Mouse (Mus musculus): ENCODE data around the gene Zfp57. TPM values are rescaled to one million over a fixed set of nuclear protein-coding genes. Genes with fewer than 3 reads are reported as not detected.

The Zfp57 gene
- polyA plus RNA-seq, 1 experiment from 2014 or later: 208 TPM

- Histone ChIP-seq H3K9me3 (replicated peaks) (no peaks in the 10 kb centered on the region), H3K4me2 (replicated peaks) (peak overlapping the region; percentile 69), H3K27me3 (peaks cover 6% of the 10 kb centered on the region), H3K9ac (peak overlapping the region; percentile 81), H3K27ac (peak overlapping the region; percentile 58), H3K36me3 (peaks cover 15% of the 10 kb centered on the region), H3K4me1 (peaks cover 49% of the 10 kb centered on the region), H3K4me3 (peak overlapping the region; percentile 55)
- WGBS: 2% methylated on average over 39 of the region's 39 CpGs
- peak; percentile 10 for ATAC-seq (ENCODE audit: low FRiP score)
These were observed 48.8 kb downstream of the Zfp57 start for GRCm38 (mm10) chr17:37049570-37050310.

GRCm38 (mm10) chr17:37050399-37050798 lies 49.4 kb downstream of the Zfp57 start:
- H3K4me1 ChIP-seq: peaks cover 49% of the 10 kb centered on the region
- H3K4me2 ChIP-seq (replicated peaks): peak overlapping the region; percentile 69
- no peaks in the 10 kb centered on the region for H3K9me3 ChIP-seq (replicated peaks)
- ATAC-seq (ENCODE audit: low FRiP score): peak; percentile 69
- peak overlapping the region; percentile 81 for H3K9ac ChIP-seq
- peak overlapping the region; percentile 58 for H3K27ac ChIP-seq
- 0% methylated on average over 22 of the region's 22 CpGs for WGBS
- H3K27me3 ChIP-seq: peaks cover 6% of the 10 kb centered on the region
- H3K36me3 ChIP-seq: peaks cover 22% of the 10 kb centered on the region
- H3K4me3 ChIP-seq: peak overlapping the region; percentile 55

GRCm38 (mm10) chr17:37050876-37051275 lies 49.9 kb downstream of the Zfp57 start:
- Histone ChIP-seq H3K36me3 (peaks cover 27% of the 10 kb centered on the region), H3K4me3 (peak overlapping the region; percentile 55), H3K9ac (peak overlapping the region; percentile 81), H3K9me3 (replicated peaks) (no peaks in the 10 kb centered on the region), H3K4me1 (peaks cover 49% of the 10 kb centered on the region), H3K4me2 (replicated peaks) (peak overlapping the region; percentile 69), H3K27ac (peak overlapping the region; percentile 24), H3K27me3 (peaks cover 6% of the 10 kb centered on the region)
- ATAC-seq (ENCODE audit: low FRiP score): peak; percentile 47
- WGBS: 3% methylated on average over 27 of the region's 27 CpGs

GRCm38 (mm10) chr17:37051745-37052144 lies 50.8 kb downstream of the Zfp57 start:
- H3K4me3 ChIP-seq: peak overlapping the region; percentile 55; the same call in 1 of the 2 replicates
- 41% methylated on average over 4 of the region's 4 CpGs for WGBS
- peaks cover 50% of the 10 kb centered on the region for H3K4me1 ChIP-seq

GRCm38 (mm10) chr17:37056957-37057356 lies 56.0 kb downstream of the Zfp57 start:
- WGBS: 84% methylated on average over 6 of the region's 6 CpGs
- H3K27me3 ChIP-seq: no peaks in the 10 kb centered on the region
- H3K27ac ChIP-seq: no peak overlapping the region
- no peak overlapping the region for H3K4me2 ChIP-seq (replicated peaks)
- H3K4me1 ChIP-seq: peaks cover 15% of the 10 kb centered on the region
- no peak for ATAC-seq (ENCODE audit: low FRiP score)
- no peaks in the 10 kb centered on the region for H3K9me3 ChIP-seq (replicated peaks)
- no peak overlapping the region for H3K9ac ChIP-seq
- H3K36me3 ChIP-seq: peaks cover 75% of the 10 kb centered on the region
- no peak overlapping the region for H3K4me3 ChIP-seq

More at GRCm38 (mm10) chr17:37051745-37052144, 50.8 kb downstream of the Zfp57 start:
- H3K27me3 ChIP-seq: peaks cover 6% of the 10 kb centered on the region
- peaks cover 35% of the 10 kb centered on the region for H3K36me3 ChIP-seq
- peak overlapping the region; percentile 69 for H3K4me2 ChIP-seq (replicated peaks)
- no peaks in the 10 kb centered on the region for H3K9me3 ChIP-seq (replicated peaks)
- no peak overlapping the region for H3K27ac ChIP-seq
- peak overlapping the region; percentile 81; the same call in 1 of the 2 replicates for H3K9ac ChIP-seq
- ATAC-seq (ENCODE audit: low FRiP score): no peak

Other genes starting within 250 kb of the Zfp57 start
- not detected in 2 replicates for gene H2-M10.5, start 228.3 kb upstream of the Zfp57 start, polyA plus RNA-seq (2016; fragmentation: Nextera tagmentation; extraction: Ambion mirVana)
- gene H2-M10.6, start 189.0 kb upstream of the Zfp57 start, polyA plus RNA-seq (2016; fragmentation: Nextera tagmentation; extraction: Ambion mirVana): not detected in 2 replicates
- gene Trim26, start 164.0 kb upstream of the Zfp57 start, polyA plus RNA-seq (2016; fragmentation: Nextera tagmentation; extraction: Ambion mirVana): 49.8 and 56.4 TPM in 2 replicates
- 0.37 and 0.42 TPM in 2 replicates for gene Trim15, start 134.0 kb upstream of the Zfp57 start, polyA plus RNA-seq (2016; fragmentation: Nextera tagmentation; extraction: Ambion mirVana)
- gene Trim10, start 131.6 kb upstream of the Zfp57 start, polyA plus RNA-seq (2016; fragmentation: Nextera tagmentation; extraction: Ambion mirVana): 7.5 and 8.4 TPM in 2 replicates
- gene Trim40, start 111.0 kb upstream of the Zfp57 start, polyA plus RNA-seq (2016; fragmentation: Nextera tagmentation; extraction: Ambion mirVana): not detected in 2 replicates
- not detected in 2 replicates for gene Trim31, start 103.0 kb upstream of the Zfp57 start, polyA plus RNA-seq (2016; fragmentation: Nextera tagmentation; extraction: Ambion mirVana)
- gene Rnf39, start 58.2 kb upstream of the Zfp57 start, polyA plus RNA-seq (2016; fragmentation: Nextera tagmentation; extraction: Ambion mirVana): 1.4 and 1.5 TPM in 2 replicates
- gene Ppp1r11, start 49.4 kb upstream of the Zfp57 start, polyA plus RNA-seq (2016; fragmentation: Nextera tagmentation; extraction: Ambion mirVana): 131 and 137 TPM in 2 replicates
- gene Znrd1, start 42.6 kb upstream of the Zfp57 start, polyA plus RNA-seq (2016; fragmentation: Nextera tagmentation; extraction: Ambion mirVana): 70.7 and 77.0 TPM in 2 replicates
- 5.0 and 6.6 TPM in 2 replicates for gene Znrd1as, start 42.6 kb upstream of the Zfp57 start, polyA plus RNA-seq (2016; fragmentation: Nextera tagmentation; extraction: Ambion mirVana)
- 0.50 TPM in 1 of 2 replicates, not detected in the other for gene 2410137M14Rik, start 19.9 kb upstream of the Zfp57 start, polyA plus RNA-seq (2016; fragmentation: Nextera tagmentation; extraction: Ambion mirVana)
- gene H2-M5, start 11.6 kb upstream of the Zfp57 start, polyA plus RNA-seq (2016; fragmentation: Nextera tagmentation; extraction: Ambion mirVana): 1.6 and 2.3 TPM in 2 replicates
- 0.85 and 1.3 TPM in 2 replicates for gene Mog, start 22.2 kb downstream of the Zfp57 start, polyA plus RNA-seq (2016; fragmentation: Nextera tagmentation; extraction: Ambion mirVana)
- 41.8 and 42.1 TPM in 2 replicates for gene Gabbr1, start 44.8 kb downstream of the Zfp57 start, polyA plus RNA-seq (2016; fragmentation: Nextera tagmentation; extraction: Ambion mirVana)
- gene Olfr90, start 87.3 kb downstream of the Zfp57 start, polyA plus RNA-seq (2016; fragmentation: Nextera tagmentation; extraction: Ambion mirVana): 0.18 TPM in 1 of 2 replicates, not detected in the other
- gene Olfr91, start 97.1 kb downstream of the Zfp57 start, polyA plus RNA-seq (2016; fragmentation: Nextera tagmentation; extraction: Ambion mirVana): 0.05 TPM in 1 of 2 replicates, not detected in the other
- not detected in 2 replicates for gene Olfr92, start 118.9 kb downstream of the Zfp57 start, polyA plus RNA-seq (2016; fragmentation: Nextera tagmentation; extraction: Ambion mirVana)
- not detected in 2 replicates for gene Olfr93, start 160.3 kb downstream of the Zfp57 start, polyA plus RNA-seq (2016; fragmentation: Nextera tagmentation; extraction: Ambion mirVana)
- not detected in 2 replicates for gene Ubd, start 192.7 kb downstream of the Zfp57 start, polyA plus RNA-seq (2016; fragmentation: Nextera tagmentation; extraction: Ambion mirVana)
- not detected in 2 replicates for gene Olfr94, start 199.8 kb downstream of the Zfp57 start, polyA plus RNA-seq (2016; fragmentation: Nextera tagmentation; extraction: Ambion mirVana)
- not detected in 2 replicates for gene Olfr95, start 212.0 kb downstream of the Zfp57 start, polyA plus RNA-seq (2016; fragmentation: Nextera tagmentation; extraction: Ambion mirVana)
- gene Olfr96, start 219.0 kb downstream of the Zfp57 start, polyA plus RNA-seq (2016; fragmentation: Nextera tagmentation; extraction: Ambion mirVana): not detected in 2 replicates
- gene Olfr97, start 236.2 kb downstream of the Zfp57 start, polyA plus RNA-seq (2016; fragmentation: Nextera tagmentation; extraction: Ambion mirVana): not detected in 2 replicates